Mouse (Mus musculus): ENCODE measurements at regions not wholly inside any gene's neighbourhood (a gene's known extent, or its start where the extent isn't known, plus 50 kb on each side); places are given as distances from the start of the nearest gene placed in this dataset.

DNA sequence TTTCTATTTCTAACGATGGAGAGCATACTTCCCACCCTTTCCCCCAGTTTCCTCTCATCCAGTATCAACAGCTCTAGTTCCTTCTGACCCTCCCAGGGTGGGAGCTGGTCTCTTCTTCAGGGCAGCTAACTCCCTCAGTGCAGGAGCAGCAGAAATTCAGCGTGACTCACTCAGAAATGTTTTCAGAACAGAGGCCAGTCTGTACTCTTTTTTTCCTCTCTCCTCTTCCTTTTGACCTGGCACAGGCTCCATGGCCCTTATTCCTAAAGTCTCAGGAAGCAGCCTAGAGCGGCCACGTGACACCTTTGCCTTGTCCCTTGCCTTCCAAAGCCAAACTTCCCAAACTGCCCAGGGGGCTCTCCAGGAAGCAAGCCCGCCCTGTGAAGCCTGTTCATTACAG lies 55.4 kb downstream of the Pja1 start:
- no peak for DNase-seq

DNA sequence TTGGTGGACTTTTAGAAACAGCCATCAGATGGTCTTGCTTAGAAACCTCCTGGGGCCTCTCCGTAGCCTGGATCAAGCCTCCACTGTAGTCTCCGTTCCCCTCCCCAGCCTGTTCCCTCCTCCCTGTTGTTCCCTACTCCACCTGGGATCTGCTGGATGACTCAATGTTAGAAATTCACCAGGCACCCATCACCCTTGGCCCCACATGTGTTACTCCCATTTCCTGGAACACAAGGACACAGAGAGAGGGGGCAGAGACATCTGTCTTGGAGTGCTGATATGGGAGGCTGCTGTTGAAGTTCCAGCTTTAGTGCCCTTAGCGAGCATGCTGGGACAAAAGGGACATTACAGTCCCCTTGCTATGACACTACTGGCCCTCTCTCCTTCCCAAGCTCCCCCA lies 60.1 kb downstream of the Pja1 start:
- no peak for DNase-seq

DNA sequence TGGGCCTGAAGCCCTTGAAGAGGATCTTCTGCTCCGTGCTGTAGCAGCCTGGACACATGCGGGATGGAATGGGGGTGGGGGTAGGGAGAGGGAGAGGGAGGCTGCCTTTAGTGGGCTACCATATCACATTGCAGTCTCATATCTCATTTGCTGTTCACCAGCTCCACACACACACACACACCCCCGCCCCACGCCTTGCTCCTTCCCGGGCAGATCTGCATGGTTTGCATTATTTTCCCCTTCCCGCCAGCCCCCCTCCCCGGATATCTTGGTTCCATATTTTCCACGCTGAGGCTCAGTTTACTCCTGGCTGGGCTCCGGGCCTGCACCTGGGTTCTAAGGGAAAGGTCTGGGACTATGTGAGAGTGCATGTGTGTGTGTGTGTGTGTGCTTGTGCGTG lies 61.2 kb downstream of the Pja1 start:
- DNase-seq: no peak

DNA sequence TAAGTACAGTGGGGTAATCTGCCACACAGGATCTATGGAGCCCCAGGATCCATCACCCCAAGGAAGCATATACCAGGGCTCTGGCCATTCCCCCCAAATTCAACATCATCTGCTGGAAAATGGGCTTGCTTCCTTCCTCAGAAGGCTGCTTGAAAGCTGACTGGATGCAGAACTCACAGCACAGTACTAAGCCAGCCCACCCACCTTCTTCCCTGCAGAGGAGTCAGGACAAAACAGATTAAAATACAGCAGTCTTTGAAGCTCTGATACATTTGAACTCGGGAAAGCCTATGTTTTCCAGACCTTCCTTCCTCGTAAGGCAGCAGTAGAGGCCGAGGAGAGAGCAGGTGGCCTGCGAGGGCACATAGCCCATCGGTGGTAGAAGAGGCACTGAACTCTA lies 61.7 kb downstream of the Pja1 start:
- no peak for DNase-seq

DNA sequence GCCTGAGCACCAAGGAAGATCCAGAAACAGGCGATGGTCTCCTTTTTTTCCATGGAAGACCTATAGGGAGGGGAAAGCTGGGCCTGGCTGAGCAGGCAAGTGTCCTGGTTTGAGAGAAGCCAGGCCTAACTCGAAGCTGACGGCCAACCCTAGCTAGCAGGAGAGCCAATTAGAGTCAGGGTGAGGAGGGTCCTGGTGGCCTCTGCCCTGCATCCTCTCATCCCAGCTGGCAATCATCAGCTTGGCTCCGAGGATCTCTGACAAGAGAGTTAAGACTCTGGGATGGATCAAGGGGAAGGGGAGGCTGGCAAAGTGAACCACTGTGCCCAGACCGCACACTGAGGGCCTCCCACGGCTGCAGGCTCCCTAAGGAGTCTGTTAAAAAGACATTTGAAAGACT lies 62.3 kb downstream of the Pja1 start:
- no peak for DNase-seq

DNA sequence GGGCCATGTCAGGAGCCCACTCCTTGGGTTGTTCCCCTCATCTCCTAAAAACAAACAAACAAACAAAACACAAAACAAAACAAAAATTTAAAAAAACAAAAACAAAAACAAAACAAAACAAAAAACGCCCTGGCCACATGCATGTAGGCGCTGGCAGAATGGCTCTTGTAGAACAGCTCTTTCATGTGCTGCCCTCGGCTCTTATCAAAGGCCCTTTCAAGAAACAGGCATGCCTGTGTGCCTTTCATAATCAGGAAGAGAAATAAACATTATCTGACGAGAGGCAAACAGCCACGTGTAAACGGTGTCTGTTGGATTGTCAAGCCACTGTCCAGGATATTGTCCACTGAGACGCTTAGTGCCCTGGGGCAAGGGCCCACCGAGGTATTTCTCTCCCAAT lies 65.2 kb downstream of the Pja1 start:
- DNase-seq: no peak

DNA sequence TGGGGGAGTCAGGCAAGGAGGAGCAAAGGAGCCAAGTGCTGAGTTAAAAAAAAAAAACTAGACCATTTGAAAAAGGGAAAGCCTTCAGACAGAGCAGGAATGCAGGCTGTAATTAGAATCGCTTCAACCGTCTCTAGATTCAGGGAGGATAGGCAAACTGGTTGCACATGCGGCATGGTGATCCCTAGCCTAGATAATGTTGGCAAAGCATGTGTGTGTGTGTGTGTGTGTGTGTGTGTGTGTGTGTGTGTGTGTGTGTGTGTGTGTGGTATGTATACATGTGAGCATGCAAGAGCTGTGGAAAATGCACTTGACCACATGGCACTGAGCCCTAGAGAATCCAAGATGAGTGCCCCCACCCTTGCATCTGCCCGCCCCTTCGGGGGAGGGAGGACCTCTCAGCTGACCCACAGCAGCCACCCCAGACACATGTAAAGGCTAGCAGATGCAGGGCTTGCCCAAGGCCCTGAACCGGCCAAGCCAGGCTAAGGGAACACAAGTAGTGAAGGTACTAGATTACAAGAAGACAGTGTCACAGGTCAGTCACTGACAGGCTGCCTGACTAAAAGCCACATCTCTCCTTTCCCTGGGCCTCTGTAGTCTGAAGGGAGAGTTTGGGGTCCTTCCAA lies 67.4 kb downstream of the Pja1 start:
- no peak for DNase-seq

DNA sequence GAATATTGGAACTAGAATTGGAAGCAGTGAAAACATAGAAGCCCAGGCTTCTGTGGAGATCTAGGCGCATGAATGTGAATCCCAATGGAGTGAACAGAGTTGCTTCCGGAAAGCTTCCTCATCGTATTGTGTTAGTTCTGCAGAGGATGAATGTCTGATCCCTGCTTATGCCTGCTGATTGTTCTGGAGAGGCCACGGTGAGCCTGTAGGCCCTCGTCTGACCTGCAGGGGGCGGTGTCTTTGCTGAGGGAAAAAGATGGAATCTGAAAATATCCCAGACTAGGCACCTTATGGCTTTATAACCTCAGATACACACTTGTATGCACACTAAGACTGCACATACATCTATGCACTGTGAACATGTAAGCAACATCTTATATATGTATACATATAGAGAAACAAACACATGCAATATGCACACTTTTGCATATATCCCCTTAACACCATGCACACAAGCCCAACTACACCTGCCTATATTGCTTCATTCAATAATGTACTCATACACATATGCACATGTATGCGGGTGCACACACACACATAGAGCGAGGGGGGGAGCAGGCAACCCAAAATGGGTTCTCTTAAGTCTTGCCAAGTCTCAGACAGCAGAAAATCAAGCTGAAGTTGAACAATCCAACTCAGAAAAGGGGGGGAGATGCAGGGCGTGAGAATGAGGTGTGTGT lies 68.1 kb downstream of the Pja1 start:
- DNase-seq: peak; percentile 47

DNA sequence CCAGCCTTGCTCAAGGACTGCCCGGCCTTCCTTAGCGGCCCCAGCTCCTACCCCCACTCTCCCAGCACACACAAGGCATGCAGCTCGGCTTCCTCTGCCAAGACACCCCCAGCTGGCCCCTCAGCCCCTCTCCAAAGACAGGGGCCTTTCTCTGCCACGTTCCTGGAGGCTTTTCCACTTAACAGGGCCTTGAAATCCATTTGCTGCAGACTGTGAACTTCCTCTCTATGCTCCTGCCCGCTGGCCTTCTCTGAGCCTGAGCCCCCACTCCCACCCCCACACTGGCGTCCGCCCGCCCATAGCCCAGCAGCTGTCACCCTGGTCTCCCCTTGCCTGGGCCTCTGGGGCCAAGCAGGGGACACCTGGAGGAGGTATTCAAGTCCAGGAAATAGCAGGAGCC lies 73.7 kb downstream of the Pja1 start:
- no peak for DNase-seq

DNA sequence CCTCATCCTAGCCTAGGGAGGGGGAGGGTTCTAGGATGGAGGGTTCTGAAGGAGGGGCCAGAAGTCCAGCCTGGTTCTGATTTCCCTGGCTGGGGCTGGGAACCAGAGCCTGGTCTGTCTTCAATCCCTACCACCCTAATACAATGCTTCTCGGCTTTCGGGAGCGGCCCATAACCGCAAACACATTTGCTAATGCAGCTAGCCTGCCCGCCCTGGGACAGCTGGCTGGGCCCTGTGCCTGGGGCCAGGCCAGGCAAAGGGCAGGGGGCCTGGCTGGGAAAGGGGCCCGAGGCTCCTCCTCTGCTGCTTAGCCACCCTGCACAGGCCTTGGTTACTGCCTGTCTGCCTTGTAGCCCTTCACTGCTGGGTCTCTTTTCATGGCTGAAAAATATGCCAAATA lies 74.9 kb downstream of the Pja1 start:
- peak; percentile 21 for DNase-seq

DNA sequence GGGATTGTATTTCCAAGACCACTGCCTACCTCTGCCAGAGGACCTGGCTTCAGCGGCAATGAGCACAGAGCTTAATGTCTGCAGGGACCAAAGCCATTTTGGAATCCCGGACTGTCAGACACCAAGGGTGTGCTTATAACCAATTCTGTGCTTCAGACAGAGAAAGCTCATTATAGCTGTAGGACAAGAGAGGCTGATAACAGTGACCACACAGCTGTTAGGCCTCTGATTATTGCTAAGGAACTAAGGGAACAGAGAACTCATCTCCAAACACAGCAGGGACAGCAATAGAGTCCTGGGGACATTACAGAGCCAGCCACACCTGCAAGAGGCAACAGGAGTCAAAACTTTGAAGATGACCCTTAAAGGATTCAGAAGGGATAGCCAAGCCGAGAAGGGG lies 76.0 kb downstream of the Pja1 start:
- DNase-seq: no peak

DNA sequence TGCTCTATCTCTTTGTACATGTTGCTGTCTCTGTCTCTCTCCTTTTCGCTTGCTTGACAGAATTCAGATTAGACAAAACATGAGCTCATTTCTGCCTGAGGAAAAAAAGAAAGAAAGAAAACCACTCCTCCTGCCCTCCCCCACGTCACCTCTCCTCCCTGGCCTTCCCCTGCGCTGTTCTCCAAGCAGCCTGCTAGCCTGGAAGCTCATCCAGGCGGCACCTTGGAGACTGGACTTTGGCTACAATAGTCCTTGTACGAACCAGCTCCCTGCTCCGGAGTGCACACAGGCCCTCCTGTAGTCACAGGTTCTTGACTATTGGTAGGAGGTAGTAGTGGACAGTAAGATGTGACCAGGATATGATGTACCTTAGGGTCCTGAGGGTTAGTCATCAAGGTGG lies 79.4 kb downstream of the Pja1 start:
- peak; percentile 61 for DNase-seq

DNA sequence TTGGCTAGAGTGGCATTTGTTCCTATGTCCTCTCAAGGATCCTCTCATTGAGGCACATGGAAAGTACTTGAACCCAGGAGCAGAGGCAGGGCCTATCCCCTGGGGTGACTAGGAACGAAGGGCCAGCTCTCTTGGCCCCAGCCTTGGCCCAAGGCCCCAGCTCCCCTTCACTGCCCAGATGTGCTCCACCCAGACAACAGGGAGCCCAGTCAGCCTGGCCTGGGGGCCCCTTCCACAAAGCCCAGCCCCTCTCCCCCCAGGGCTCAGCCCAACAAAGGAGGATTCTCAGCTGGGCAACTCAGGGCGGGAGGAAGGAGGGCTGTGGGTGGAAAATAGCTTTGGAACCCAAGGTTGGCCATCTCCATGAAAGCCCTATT lies 80.6 kb downstream of the Pja1 start:
- DNase-seq: no peak

DNA sequence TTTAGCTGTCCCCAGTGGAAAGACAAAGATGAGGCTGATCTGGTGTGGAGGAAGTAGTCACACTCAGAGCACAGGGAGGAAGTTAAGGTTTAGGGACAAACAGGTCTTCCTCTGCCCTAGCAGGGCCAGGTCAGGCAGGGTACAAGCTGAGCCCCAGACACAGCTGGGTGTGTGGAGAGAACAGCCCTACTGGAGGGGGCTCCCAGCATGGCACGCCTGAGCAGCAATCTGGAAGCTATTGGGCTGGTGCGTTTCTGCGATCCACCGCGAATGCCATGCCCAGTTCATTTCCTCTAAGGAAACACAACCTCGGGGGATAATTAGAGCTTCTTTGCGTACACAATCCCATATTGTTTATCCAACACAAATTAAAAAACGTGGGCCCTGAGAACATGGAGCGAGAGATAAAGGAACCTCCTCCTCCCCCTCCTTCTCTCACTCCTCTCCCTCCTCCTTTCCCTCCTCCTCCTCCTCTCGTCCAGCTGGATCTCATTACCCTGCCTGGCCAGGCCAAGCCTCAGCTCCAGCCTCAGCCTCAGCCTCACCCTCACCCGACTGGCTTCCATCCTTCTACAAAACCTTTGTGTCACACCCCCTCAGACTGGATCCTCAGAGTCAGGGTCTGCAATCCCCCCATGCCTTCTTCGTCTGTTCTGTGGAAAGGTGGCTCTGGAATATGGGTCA lies 81.2 kb downstream of the Pja1 start:
- peak; percentile 47 for DNase-seq

DNA sequence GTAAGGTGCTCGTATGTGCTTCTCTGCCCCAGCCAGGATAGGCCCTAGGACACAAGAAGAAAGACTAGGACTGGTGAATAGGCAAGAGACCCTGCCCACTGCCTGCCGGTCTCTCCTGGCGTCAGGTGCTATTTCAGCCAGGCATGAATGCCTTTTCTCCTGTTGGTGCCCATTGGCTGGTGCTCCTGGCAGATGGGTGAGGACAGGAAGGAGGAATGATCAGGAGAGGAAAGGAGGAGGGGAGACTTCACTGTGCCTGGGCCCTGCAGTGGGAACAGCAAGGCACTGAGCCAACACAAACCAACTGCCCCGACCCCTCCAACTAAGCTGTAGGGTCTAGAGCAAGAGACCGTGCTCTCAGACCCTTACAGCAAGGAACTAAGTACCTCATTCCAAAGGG lies 100.4 kb downstream of the Pja1 start:
- DNase-seq: no peak

DNA sequence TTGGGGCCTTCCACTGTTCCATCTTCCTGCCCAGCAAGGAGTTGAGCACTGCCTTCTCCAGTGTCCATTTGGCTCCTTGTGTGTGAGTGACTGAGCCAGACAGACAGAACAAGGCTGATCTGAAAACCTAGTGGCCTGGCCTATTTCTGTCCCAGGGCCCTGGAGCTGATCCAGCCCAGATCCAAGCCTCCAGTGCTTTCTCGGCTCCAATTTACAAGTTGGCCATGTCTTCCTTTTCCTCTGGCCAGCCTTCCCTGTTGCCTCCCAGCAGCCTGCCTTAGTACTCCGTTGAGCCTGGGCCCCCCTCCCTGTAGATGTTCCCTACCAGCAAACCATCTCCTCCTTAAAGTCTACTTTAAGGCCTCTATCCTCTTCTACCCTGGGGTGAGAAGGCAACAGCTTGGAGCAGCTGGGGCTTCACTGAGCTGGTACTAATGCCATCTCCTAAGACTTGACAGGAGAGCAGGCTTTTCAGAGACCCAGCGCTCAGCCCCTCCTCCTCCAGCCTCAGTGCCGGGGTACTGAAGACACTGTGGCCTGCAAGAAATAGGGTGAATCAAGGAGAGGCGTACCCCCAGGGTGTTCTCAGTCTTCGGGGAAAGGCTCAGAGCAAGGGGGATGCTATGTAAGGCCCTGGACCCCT lies 101.7 kb downstream of the Pja1 start:
- DNase-seq: peak; percentile 49

DNA sequence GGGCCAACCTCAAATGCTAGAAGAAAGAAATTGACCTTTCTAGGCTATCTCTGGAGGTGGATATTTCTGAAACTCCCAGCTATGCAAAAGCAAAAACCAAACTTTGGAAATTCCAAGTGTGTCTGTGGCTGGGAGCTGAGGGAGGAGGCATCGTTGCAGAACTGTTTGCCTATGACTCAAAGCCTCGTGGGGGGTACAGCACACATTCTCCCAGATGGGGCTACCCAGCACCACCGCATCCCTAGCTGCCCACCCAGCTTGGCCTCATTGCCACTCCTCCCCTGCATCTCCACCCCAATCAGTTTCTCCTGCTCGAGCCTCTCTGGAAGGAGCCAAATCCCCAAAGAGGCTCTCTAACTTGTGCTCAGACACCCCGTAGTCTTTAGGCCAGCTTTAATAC lies 107.0 kb downstream of the Pja1 start:
- DNase-seq: no peak

DNA sequence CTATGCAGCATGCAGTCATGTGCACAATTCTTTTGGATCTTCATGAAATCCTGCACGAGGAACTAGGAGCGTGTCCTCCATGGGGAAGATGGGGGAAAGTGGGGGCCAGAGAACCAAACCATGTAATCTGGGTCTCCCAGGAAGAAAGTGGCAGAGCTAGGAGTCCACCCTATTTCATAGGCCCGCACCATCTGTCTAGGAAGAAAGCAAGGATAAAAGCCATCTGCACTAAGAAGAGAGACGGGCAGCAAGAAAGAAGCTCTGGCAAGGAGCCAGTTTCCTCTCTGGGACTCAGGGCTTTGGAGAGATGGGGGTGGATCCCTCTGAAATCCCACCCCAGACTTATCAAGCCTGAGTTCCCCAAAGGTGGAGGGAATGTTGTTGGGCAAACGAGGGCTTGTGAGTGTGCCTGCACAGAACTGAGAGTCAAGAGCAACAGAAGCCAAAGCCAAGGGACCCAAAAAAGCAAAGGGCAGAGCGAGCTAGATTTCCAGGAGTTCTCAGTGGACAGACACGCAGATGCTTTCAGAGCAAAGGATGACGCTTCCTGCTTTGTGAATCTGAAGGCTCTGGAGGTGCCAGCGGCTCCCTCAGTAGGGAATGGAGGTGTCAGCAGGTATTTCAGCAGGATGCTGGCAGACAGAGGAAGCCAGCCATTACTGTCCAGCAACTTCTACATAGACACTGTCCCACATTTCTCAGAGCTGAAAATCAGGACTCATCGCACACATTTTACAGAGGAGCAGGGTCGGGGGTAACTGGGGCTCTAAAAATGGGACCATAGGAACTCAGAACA lies 110.8 kb downstream of the Pja1 start:
- DNase-seq: peak; percentile 22

DNA sequence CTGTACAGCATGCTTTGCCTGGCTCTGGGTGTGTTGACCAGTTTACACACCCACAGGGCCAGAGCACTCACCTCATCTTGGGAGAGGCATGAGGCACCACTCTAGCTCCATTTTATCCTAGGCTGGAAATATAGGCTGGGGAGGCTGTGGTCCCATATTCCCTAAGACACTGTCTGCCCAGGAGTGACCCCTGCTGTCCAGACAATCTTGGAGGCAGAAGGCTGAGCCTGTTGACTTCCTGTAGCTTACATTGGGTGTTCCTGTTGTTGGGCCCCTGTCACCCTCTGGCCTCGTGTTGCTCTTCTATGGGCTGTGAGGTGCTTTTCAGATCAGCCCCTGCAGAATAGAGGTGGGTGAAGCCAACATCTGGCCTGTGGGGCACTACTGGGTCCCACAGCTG lies 112.3 kb downstream of the Pja1 start:
- peak; percentile 68 for DNase-seq

DNA sequence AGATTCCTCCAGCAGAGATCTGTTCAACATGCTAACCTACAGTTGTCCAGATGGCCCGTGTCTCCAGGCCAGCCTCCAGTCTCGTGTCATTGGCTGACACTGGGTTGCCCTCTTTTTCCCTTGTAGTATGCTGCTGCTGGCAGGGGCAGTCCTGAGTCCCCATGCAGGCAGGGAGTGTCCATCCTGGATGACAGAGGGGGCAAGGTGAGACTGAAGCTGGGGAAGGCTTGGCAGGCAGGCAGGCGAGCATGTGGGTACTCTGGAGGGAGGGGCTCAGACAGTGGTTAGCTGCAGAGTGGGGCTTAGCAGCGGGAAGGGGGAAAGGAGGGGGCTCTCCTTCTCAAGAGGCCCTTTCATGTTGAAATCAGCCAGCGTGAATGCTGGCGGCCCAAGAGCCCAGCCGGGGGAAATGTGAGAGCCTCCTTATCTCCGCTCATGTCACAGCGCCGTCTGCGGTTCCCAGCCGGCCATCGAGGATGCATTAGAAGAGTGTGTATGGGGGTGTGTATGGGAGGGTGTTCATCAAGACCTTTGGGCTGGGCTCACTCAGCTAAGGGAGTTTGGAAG lies 112.9 kb downstream of the Pja1 start:
- peak; percentile 32 for DNase-seq

DNA sequence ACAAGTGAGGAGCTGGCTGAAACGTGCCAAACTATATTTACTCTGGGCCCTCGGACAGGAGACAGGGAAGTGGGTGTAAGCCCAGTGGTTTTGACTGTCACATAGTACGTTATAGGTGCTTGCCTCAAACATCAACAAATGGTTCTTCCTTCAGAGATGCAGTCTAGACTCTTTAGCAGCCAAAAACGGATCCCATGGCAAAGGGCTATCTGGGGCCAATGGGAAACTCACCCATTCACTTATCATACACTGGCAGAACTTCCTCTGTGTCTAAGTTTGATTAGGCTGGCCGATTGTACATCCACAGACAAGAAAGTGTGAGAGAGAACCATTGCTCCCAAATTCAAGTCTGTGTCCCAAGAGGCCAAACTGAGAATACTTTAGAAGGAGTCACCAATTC lies 115.9 kb downstream of the Pja1 start:
- no peak for DNase-seq

DNA sequence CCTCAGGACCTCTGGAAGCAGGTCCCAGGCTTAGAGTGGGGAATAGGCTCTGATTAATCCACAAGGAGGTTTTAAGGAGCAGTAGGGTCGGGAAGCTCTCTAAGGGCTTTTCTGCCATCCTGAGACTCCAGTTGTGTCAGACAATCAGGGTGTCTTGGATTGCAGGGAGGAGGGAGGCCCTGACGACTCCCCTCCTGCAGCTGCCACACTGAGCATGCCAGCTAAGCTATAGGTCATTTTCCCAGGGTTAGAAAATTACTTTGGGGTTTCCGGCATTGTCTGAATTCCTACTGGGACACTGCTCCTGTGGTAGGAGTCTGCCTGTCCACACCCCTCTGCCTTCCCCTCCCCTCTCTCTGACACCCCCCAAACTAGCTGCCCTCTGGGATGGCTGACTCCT lies 120.8 kb downstream of the Pja1 start:
- DNase-seq: no peak

DNA sequence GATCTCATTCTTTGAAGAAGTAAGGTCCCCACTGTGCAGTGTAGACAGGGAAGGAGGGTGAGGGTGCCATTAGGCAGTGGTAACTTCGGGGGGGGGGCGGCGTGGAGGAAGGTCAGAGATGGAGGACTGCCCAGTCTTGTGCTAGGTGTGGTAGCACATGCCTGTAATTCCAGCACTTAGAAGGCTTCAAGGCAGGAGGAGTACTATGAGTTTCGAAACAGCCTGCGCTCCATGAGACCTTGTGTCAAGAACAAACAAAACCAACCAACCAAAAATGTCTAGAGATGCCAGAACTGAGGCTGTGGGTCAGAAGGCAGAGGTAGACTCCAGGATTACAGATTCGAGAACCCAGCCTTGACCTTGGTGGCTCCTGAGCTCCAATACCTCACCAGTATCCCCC lies 130.8 kb downstream of the Pja1 start:
- no peak for DNase-seq
